23 mouse cellular contexts compared by ENCODE assay signal in the genomic region with DNA sequence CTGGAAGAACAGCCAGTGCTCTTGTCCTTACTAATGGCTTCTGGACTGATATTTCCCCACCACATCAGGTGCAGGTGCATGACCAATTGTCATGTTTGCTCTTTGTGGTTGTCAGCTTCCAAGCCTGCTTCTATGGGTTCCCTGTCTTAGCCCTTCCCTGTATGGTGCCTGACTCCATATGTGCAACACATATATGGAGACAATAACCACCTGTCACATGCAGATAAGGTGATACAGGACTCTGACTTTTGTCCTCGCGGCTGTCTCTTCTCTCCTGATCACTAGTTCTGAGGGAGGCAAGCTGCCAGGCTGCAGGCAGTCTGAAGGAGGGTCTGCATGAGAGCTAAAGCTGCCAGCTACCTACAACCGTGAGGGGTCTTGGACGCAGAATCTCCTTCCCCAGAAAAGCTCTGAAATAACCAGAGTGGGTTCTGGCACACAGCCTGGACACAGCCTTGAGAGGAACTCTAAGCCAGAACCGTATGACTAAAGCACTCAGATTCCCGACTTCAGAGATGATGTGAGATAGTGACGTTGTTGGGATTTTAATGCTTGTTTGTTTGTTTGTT.
DNase-seq lines count a peak whose midpoint lies in the region; ATAC-seq and TF ChIP-seq lines count a peak whose summit lies in the region.
"Had no signal": no experiment of that assay in that cellular context is flagged by ENCODE, and none has a peak within 500 bp of the region (broad histone marks: within the 10 kb centered on the region; RNA-seq: fewer than 3 reads in every experiment).

No protein-coding gene starts in this region.

- no peak for ATAC-seq in cerebellum, adult (ENCODE audit: insufficient number of reproducible peaks, low FRiP score, low TSS enrichment)
- no peak for ATAC-seq in hindbrain, postnatal 0 days
- ATAC-seq in hindbrain, embryonic 13.5 days (ENCODE audit: low FRiP score) = no peak
- ATAC-seq: inflammation-experienced regulatory T-cells, adult 6 months; lung, postnatal 0 days; midbrain, embryonic 13.5 days had no signal

- no peak overlapping the region for H3K4me2 ChIP-seq in hindbrain, postnatal 0 days (ENCODE audit: low read depth, low read length)
- H3K4me2 ChIP-seq in hindbrain, embryonic 13.5 days = no peak overlapping the region
- H3K4me2 ChIP-seq: embryonic facial prominence, embryonic 15.5 days; heart, embryonic 15.5 days; limb, embryonic 12.5 days; liver, embryonic 15.5 days; midbrain, embryonic 13.5 days; neural tube, embryonic 15.5 days had no signal

- no peak for TF ChIP-seq CTCF in hindbrain, postnatal 0 days (IDR thresholded peaks at IDR 0.05; ENCODE audit: low read depth)
- no peak for TF ChIP-seq CTCF in olfactory bulb, adult 2 months (IDR thresholded peaks at IDR 0.05; ENCODE audit: insufficient read depth, low read depth, low read length)

- H3K27ac ChIP-seq in hindbrain, postnatal 0 days = no peak overlapping the region
- H3K27ac ChIP-seq in hindbrain, embryonic 13.5 days = no peak overlapping the region
- H3K27ac ChIP-seq in olfactory bulb, adult 2 months (ENCODE audit: insufficient read depth, low read depth, low read length) = peak overlapping the region; percentile 53
- H3K27ac ChIP-seq: embryonic facial prominence, embryonic 15.5 days; heart, adult 2 months; heart, embryonic 15.5 days; limb, embryonic 12.5 days; liver, embryonic 15.5 days; midbrain, embryonic 13.5 days; neural tube, embryonic 15.5 days had no signal

- 39% methylated on average over 7 of the region's 7 CpGs for WGBS in hindbrain, postnatal 0 days
- 86% methylated on average over 7 of the region's 7 CpGs for WGBS in hindbrain, embryonic 13.5 days
- 20% methylated on average over 7 of the region's 7 CpGs for WGBS in olfactory bulb, adult 2 months

- no peaks in the 10 kb centered on the region for H3K36me3 ChIP-seq in hindbrain, postnatal 0 days (ENCODE audit: insufficient read depth, low read length)
- H3K36me3 ChIP-seq in hindbrain, embryonic 13.5 days = no peaks in the 10 kb centered on the region
- H3K36me3 ChIP-seq: embryonic facial prominence, embryonic 15.5 days; heart, embryonic 15.5 days; limb, embryonic 12.5 days; liver, embryonic 15.5 days; midbrain, embryonic 13.5 days; neural tube, embryonic 15.5 days had no signal

- H3K4me1 ChIP-seq in hindbrain, postnatal 0 days (ENCODE audit: insufficient read depth, low read length) = 0 out of 2 replicates have a peak, but pooled peaks cover 7% of the 10 kb centered on the region
- peaks cover 24% of the 10 kb centered on the region for H3K4me1 ChIP-seq in hindbrain, embryonic 13.5 days (replicated peaks)
- H3K4me1 ChIP-seq in olfactory bulb, adult 2 months (ENCODE audit: control insufficient read depth, insufficient read depth, low read length) = peaks cover 23% of the 10 kb centered on the region
- H3K4me1 ChIP-seq: limb, embryonic 12.5 days had no signal

- H3K27me3 ChIP-seq in hindbrain, postnatal 0 days (ENCODE audit: insufficient read depth, low read length) = no peaks in the 10 kb centered on the region
- no peaks in the 10 kb centered on the region for H3K27me3 ChIP-seq in hindbrain, embryonic 13.5 days
- H3K27me3 ChIP-seq: CH12.LX; embryonic facial prominence, embryonic 15.5 days; heart, embryonic 15.5 days; limb, embryonic 12.5 days; liver, embryonic 15.5 days; midbrain, embryonic 13.5 days; neural tube, embryonic 15.5 days had no signal

- H3K4me3 ChIP-seq in hindbrain, postnatal 0 days (ENCODE audit: low read length) = no peak overlapping the region
- no peak overlapping the region for H3K4me3 ChIP-seq in hindbrain, embryonic 13.5 days
- H3K4me3 ChIP-seq in olfactory bulb, adult 2 months (ENCODE audit: insufficient read depth, low read depth, low read length) = no peak overlapping the region
- H3K4me3 ChIP-seq: embryonic facial prominence, embryonic 15.5 days; heart, adult 2 months; heart, embryonic 15.5 days; limb, embryonic 12.5 days; liver, embryonic 15.5 days; midbrain, embryonic 13.5 days; myocyte; neural tube, embryonic 15.5 days had no signal

- no peak overlapping the region for H3K9ac ChIP-seq in hindbrain, postnatal 0 days (replicated peaks; ENCODE audit: low read length)
- H3K9ac ChIP-seq in hindbrain, embryonic 13.5 days = no peak overlapping the region
- H3K9ac ChIP-seq: embryonic facial prominence, embryonic 15.5 days; heart, embryonic 15.5 days; limb, embryonic 12.5 days; liver, embryonic 15.5 days; midbrain, embryonic 13.5 days; neural tube, embryonic 15.5 days had no signal

- no peak for TF ChIP-seq POLR2A in olfactory bulb, adult 2 months (IDR thresholded peaks at IDR 0.05; ENCODE audit: insufficient read depth, low read depth, low read length)

- no peaks in the 10 kb centered on the region for H3K9me3 ChIP-seq in hindbrain, postnatal 0 days (ENCODE audit: low read length)
- H3K9me3 ChIP-seq in hindbrain, embryonic 13.5 days = peaks cover 4% of the 10 kb centered on the region; the same call in 1 of the 2 replicates
- H3K9me3 ChIP-seq: embryonic facial prominence, embryonic 15.5 days; heart, embryonic 15.5 days; limb, embryonic 12.5 days; liver, embryonic 15.5 days; midbrain, embryonic 13.5 days had no signal

- DNase-seq in cerebellum, postnatal 10 days = peak; percentile 57 to 80
- peak; percentile 40 for DNase-seq in hindbrain, postnatal 0 days (ENCODE audit: low spot score)
- DNase-seq in right cerebral cortex, postnatal 10 days (ENCODE audit: low spot score in 2 of 2) = peak; percentile 60 to 66
- no peak for DNase-seq in right cerebral cortex, postnatal 14 days
- no peak for DNase-seq in neural tube, embryonic 10.5 days (ENCODE audit: extremely low spot score, low spot score)
- DNase-seq: cerebellum, adult 9-11 months; gastrocnemius, postnatal 14 days; heart, adult 2 months; kidney, adult 2 months; kidney, postnatal 14 days had no signal

Comparison
In these comparisons a context has a peak if more than half of its experiments do, and no peak if none do; other contexts are left out.
1. DNase-seq: peak in cerebellum, postnatal 10 days (2 of 2), hindbrain, postnatal 0 days (single experiment) and right cerebral cortex, postnatal 10 days (2 of 2); none in right cerebral cortex, postnatal 14 days (single experiment) and neural tube, embryonic 10.5 days (single experiment).